Mouse (Mus musculus): Measurements from ENCODE around the gene Il13ra2. TPM values are rescaled to one million over a fixed set of nuclear protein-coding genes. Genes with fewer than 3 reads are reported as not detected.
A peak's percentile ranks its signal among the peaks of the same experiment; 100 is the strongest.
"Not testable (repeated sequence)": the region's sequence is repeated elsewhere in the genome, so short reads cannot be mapped to it uniquely, and the experiment has no call there.

Gene Il13ra2
- polyA plus RNA-seq (2014; fragmentation: Nextera tagmentation; extraction: Ambion mirVana), result not detected in 2 replicates

DNA sequence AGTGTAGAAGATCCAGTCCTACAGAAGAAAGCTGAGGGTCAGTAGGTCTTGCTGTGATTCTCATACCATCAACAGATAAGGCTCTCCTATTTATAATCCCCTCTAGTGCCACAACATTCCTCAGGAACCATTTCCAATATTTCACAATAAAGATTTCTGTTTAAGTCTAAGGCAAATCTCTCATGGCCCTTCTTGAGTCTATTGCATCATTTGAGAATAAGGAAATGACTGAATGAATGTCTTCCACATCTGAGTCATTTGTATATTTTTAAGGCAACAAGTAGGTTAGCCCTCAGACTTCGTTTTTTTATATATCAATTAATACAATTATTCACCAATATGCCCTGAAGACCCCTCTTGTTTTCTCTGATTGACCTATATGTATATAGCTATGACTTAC lies at the start of gene Il13ra2:
Il13ra2 (minus strand) TSS at position 64 of the 400 bp plus-strand sequence.
- no peak for DNase-seq (ENCODE audit: low spot score)
- H3K4me3 ChIP-seq (ENCODE audit: low read depth, low read length), result no peak within 1 kb of the TSS
- no peak for ATAC-seq (replicated peaks; ENCODE audit: insufficient number of reproducible peaks, low FRiP score, low TSS enrichment, low read depth)
- no peak within 1 kb of the TSS for H3K27ac ChIP-seq (replicated peaks; ENCODE audit: low read depth, low read length)
- H3K9ac ChIP-seq (replicated peaks; ENCODE audit: low read length), result no peak within 1 kb of the TSS
- 70% methylated on average over 1 of the region's 1 CpGs for WGBS
- no peaks in the 10 kb centered on the region for H3K27me3 ChIP-seq (ENCODE audit: control insufficient read depth, insufficient read depth, low read length)
- no peaks in the 10 kb centered on the region for H3K4me1 ChIP-seq (ENCODE audit: control insufficient read depth, insufficient read depth, low read length)
- H3K4me2 ChIP-seq (ENCODE audit: low read depth, low read length), result no peak within 1 kb of the TSS
- H3K36me3 ChIP-seq (replicated peaks; ENCODE audit: control insufficient read depth, insufficient read depth, low read depth, low read length), result no peaks in the 10 kb centered on the region
- no peaks in the 10 kb centered on the region for H3K9me3 ChIP-seq (replicated peaks; ENCODE audit: control insufficient read depth, low read length)

- ATAC-seq (replicated peaks; ENCODE audit: insufficient number of reproducible peaks, low FRiP score, low TSS enrichment, low read depth), result not testable (repeated sequence)
- WGBS, result 83% methylated on average over 1 of the region's 1 CpGs
Observed at GRCm38 (mm10) chrX:147453610-147454009, 24.6 kb upstream of the Il13ra2 start, which contains the start of gene Vmn1r239-ps. Gene Vmn1r239-ps, minus strand, starts transcription at chrX:147453710.

GRCm38 (mm10) chrX:147443386-147443785 lies 14.4 kb upstream of the Il13ra2 start:
- H3K27me3 ChIP-seq (ENCODE audit: control insufficient read depth, insufficient read depth, low read length), result no peaks in the 10 kb centered on the region
- no peak overlapping the region for H3K9ac ChIP-seq (replicated peaks; ENCODE audit: low read length)
- H3K4me2 ChIP-seq (ENCODE audit: low read depth, low read length), result no peak overlapping the region
- no peak overlapping the region for H3K4me3 ChIP-seq (ENCODE audit: low read depth, low read length)
- no peaks in the 10 kb centered on the region for H3K9me3 ChIP-seq (replicated peaks; ENCODE audit: control insufficient read depth, low read length)
- DNase-seq (ENCODE audit: low spot score), result no peak
- no peaks in the 10 kb centered on the region for H3K36me3 ChIP-seq (replicated peaks; ENCODE audit: control insufficient read depth, insufficient read depth, low read depth, low read length)
- no peaks in the 10 kb centered on the region for H3K4me1 ChIP-seq (ENCODE audit: control insufficient read depth, insufficient read depth, low read length)
- no peak for ATAC-seq (replicated peaks; ENCODE audit: insufficient number of reproducible peaks, low FRiP score, low TSS enrichment, low read depth)
- H3K27ac ChIP-seq (replicated peaks; ENCODE audit: low read depth, low read length), result no peak overlapping the region
- WGBS, result 87% methylated on average over 4 of the region's 4 CpGs

More at GRCm38 (mm10) chrX:147453610-147454009, 24.6 kb upstream of the Il13ra2 start, which contains the start of gene Vmn1r239-ps:
- not testable (repeated sequence) for H3K27ac ChIP-seq (replicated peaks; ENCODE audit: low read depth, low read length); H3K27me3 ChIP-seq (ENCODE audit: control insufficient read depth, insufficient read depth, low read length); H3K36me3 ChIP-seq (replicated peaks; ENCODE audit: control insufficient read depth, insufficient read depth, low read depth, low read length); H3K4me3 ChIP-seq (ENCODE audit: low read depth, low read length); H3K4me2 ChIP-seq (ENCODE audit: low read depth, low read length); H3K9ac ChIP-seq (replicated peaks; ENCODE audit: low read length); DNase-seq (ENCODE audit: low spot score); H3K9me3 ChIP-seq (replicated peaks; ENCODE audit: control insufficient read depth, low read length); H3K4me1 ChIP-seq (ENCODE audit: control insufficient read depth, insufficient read depth, low read length)

GRCm38 (mm10) chrX:147435400-147435799 lies 6.4 kb upstream of the Il13ra2 start:
- Histone ChIP-seq H3K36me3 (replicated peaks; ENCODE audit: control insufficient read depth, insufficient read depth, low read depth, low read length) (no peaks in the 10 kb centered on the region), H3K4me3 (ENCODE audit: low read depth, low read length) (no peak overlapping the region), H3K4me2 (ENCODE audit: low read depth, low read length) (no peak overlapping the region), H3K9me3 (replicated peaks; ENCODE audit: control insufficient read depth, low read length) (no peaks in the 10 kb centered on the region), H3K27me3 (ENCODE audit: control insufficient read depth, insufficient read depth, low read length) (no peaks in the 10 kb centered on the region), H3K4me1 (ENCODE audit: control insufficient read depth, insufficient read depth, low read length) (no peaks in the 10 kb centered on the region), H3K27ac (replicated peaks; ENCODE audit: low read depth, low read length) (no peak overlapping the region), H3K9ac (replicated peaks; ENCODE audit: low read length) (no peak overlapping the region)
- no peak for ATAC-seq (replicated peaks; ENCODE audit: insufficient number of reproducible peaks, low FRiP score, low TSS enrichment, low read depth)
- no peak for DNase-seq (ENCODE audit: low spot score)
- 78% methylated on average over 2 of the region's 2 CpGs for WGBS

- H3K27me3 ChIP-seq (ENCODE audit: control insufficient read depth, insufficient read depth, low read length), result no peaks in the 10 kb centered on the region
- no peak for ATAC-seq (replicated peaks; ENCODE audit: insufficient number of reproducible peaks, low FRiP score, low TSS enrichment, low read depth)
- 52% methylated on average over 1 of the region's 1 CpGs for WGBS
- no peak overlapping the region for H3K9ac ChIP-seq (replicated peaks; ENCODE audit: low read length)
- no peak overlapping the region for H3K4me2 ChIP-seq (ENCODE audit: low read depth, low read length)
- no peaks in the 10 kb centered on the region for H3K36me3 ChIP-seq (replicated peaks; ENCODE audit: control insufficient read depth, insufficient read depth, low read depth, low read length)
- H3K4me3 ChIP-seq (ENCODE audit: low read depth, low read length), result no peak overlapping the region
- no peak for DNase-seq (ENCODE audit: low spot score)
- no peaks in the 10 kb centered on the region for H3K4me1 ChIP-seq (ENCODE audit: control insufficient read depth, insufficient read depth, low read length)
- no peak overlapping the region for H3K27ac ChIP-seq (replicated peaks; ENCODE audit: low read depth, low read length)
- no peaks in the 10 kb centered on the region for H3K9me3 ChIP-seq (replicated peaks; ENCODE audit: control insufficient read depth, low read length)
Observed at GRCm38 (mm10) chrX:147429753-147430152, 761 bp upstream of the Il13ra2 start.

DNA sequence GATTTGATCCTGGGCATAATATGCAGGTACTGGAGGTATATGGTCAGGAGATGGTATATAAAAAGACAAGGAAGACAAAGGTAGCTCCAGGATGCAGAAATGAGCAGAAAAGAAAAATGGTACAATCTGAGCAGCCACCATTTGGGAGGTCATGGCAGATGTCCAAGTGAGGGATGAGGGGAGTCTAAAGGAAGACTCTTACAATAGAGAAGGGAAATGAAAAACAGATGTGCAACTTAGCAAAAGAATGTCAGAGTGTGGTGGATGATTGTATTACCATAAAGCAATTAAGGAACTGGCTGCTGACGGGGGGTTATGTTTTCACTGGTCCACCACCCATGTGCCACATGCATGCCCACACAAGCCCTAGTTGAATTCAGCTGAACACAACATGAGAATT lies 35.5 kb downstream of the Il13ra2 start:
- Histone ChIP-seq H3K4me2 (ENCODE audit: low read depth, low read length) (no peak overlapping the region), H3K4me1 (ENCODE audit: control insufficient read depth, insufficient read depth, low read length) (no peaks in the 10 kb centered on the region), H3K36me3 (replicated peaks; ENCODE audit: control insufficient read depth, insufficient read depth, low read depth, low read length) (no peaks in the 10 kb centered on the region), H3K27me3 (ENCODE audit: control insufficient read depth, insufficient read depth, low read length) (no peaks in the 10 kb centered on the region), H3K9ac (replicated peaks; ENCODE audit: low read length) (no peak overlapping the region), H3K4me3 (ENCODE audit: low read depth, low read length) (no peak overlapping the region), H3K9me3 (replicated peaks; ENCODE audit: control insufficient read depth, low read length) (no peaks in the 10 kb centered on the region), H3K27ac (replicated peaks; ENCODE audit: low read depth, low read length) (no peak overlapping the region)
- 47% methylated on average over 1 of the region's 1 CpGs for WGBS
- DNase-seq (ENCODE audit: low spot score) (peak; percentile 47), ATAC-seq (replicated peaks; ENCODE audit: insufficient number of reproducible peaks, low FRiP score, low TSS enrichment, low read depth) (no peak)

GRCm38 (mm10) chrX:147349167-147349566 lies 79.8 kb downstream of the Il13ra2 start:
- no peak overlapping the region for H3K4me3 ChIP-seq (ENCODE audit: low read depth, low read length)
- no peaks in the 10 kb centered on the region for H3K9me3 ChIP-seq (replicated peaks; ENCODE audit: control insufficient read depth, low read length)
- no peak for ATAC-seq (replicated peaks; ENCODE audit: insufficient number of reproducible peaks, low FRiP score, low TSS enrichment, low read depth)
- no peak overlapping the region for H3K27ac ChIP-seq (replicated peaks; ENCODE audit: low read depth, low read length)
- no peaks in the 10 kb centered on the region for H3K36me3 ChIP-seq (replicated peaks; ENCODE audit: control insufficient read depth, insufficient read depth, low read depth, low read length)
- no peaks in the 10 kb centered on the region for H3K4me1 ChIP-seq (ENCODE audit: control insufficient read depth, insufficient read depth, low read length)
- 59% methylated on average over 2 of the region's 2 CpGs for WGBS
- no peaks in the 10 kb centered on the region for H3K27me3 ChIP-seq (ENCODE audit: control insufficient read depth, insufficient read depth, low read length)
- no peak overlapping the region for H3K4me2 ChIP-seq (ENCODE audit: low read depth, low read length)
- no peak for DNase-seq (ENCODE audit: low spot score)
- H3K9ac ChIP-seq (replicated peaks; ENCODE audit: low read length), result no peak overlapping the region
